Mouse (Mus musculus) kidney, adult 2 months (tissue): ENCODE results near the gene Bcl10. TPM values are rescaled to one million over a fixed set of nuclear protein-coding genes. Genes with fewer than 3 reads are reported as not detected.
"Not testable (repeated sequence)": the region's sequence is repeated elsewhere in the genome, so short reads cannot be mapped to it uniquely, and the experiment has no call there.

Experiments used
- DNase-seq: peaks from one replicate; pipeline ENCODE4 v3.0.0; 2021
- H3K27ac ChIP-seq: fragments of 200-500 bp; 2 replicates; pipeline ENCODE4 v1.5.1; 2012; ENCODE audit warnings: low read depth, low read length, control low read depth, inconsistent platforms; ENCODE audit not compliant: insufficient read depth
- H3K27me3 ChIP-seq: fragments of 200-500 bp; replicated peaks from 2 replicates; pipeline ENCODE4 v1.6.1; 2012; ENCODE audit warnings: mild to moderate bottlenecking, moderate library complexity, low read length, inconsistent platforms; ENCODE audit not compliant: control insufficient read depth, insufficient read depth
- H3K36me3 ChIP-seq: fragments of 200-500 bp; 2 replicates; pipeline ENCODE4 v1.6.1; 2012; ENCODE audit warnings: mild to moderate bottlenecking, moderate library complexity, low read length, inconsistent platforms; ENCODE audit not compliant: control insufficient read depth, insufficient read depth
- H3K4me1 ChIP-seq: fragments of 200-500 bp; 2 replicates; pipeline ENCODE4 v1.6.1; 2011; ENCODE audit warnings: low read length; ENCODE audit not compliant: control insufficient read depth, insufficient read depth
- H3K4me3 ChIP-seq: fragments of 200-500 bp; 2 replicates; pipeline ENCODE4 v1.5.1; 2011; ENCODE audit warnings: mild to moderate bottlenecking, low read depth, low read length, control low read depth; ENCODE audit not compliant: insufficient read depth
- CTCF ChIP-seq: fragments of 200-500 bp; conservative IDR thresholded peaks from 2 replicates; pipeline ENCODE4 v1.5.1; 2011; ENCODE audit warnings: low read depth, mild to moderate bottlenecking, control low read depth, low read length, moderate library complexity, mixed read lengths; ENCODE audit not compliant: insufficient read depth, insufficient read length
- POLR2A ChIP-seq: fragments of 200-500 bp; IDR thresholded peaks from one replicate; pipeline ENCODE4 v1.6.1; 2011; ENCODE audit warnings: low read depth, low read length, control low read depth
- WGBS: fragments of 180-500 bp; shearing (Covaris S2); methylation state at CpG from one replicate; pipeline ENCODE4 v1.1.7; 2018; 5-methylcytosine and 5-hydroxymethylcytosine counted together
- polyA plus RNA-seq: library from polyadenylated mRNA; depleted of rRNA; stranded (reverse); fragments of >200 nt; gene quantifications from 2 replicates; pipeline ENCODE4 v1.2.3, GENCODE M21; 2012; rRNA removed

Gene Bcl10
- 9.4 and 13.7 TPM in 2 replicates for polyA plus RNA-seq

GRCm38 (mm10) chr3:145922019-145922854, at the start of gene Bcl10:
Gene Bcl10 (plus strand): TSS chr3:145922804.
- DNase-seq: no peak
- H3K4me1 ChIP-seq: peaks cover 5% of the 10 kb centered on the region; the same call in 1 of the 2 replicates
- peak within 1 kb of the TSS; percentile 82 for H3K27ac ChIP-seq

GRCm38 (mm10) chr3:145873271-145873670, 49.3 kb upstream of the Bcl10 start:
- no peak overlapping the region for H3K27ac ChIP-seq
- no peaks in the 10 kb centered on the region for H3K27me3 ChIP-seq
- H3K4me1 ChIP-seq: no peaks in the 10 kb centered on the region
- TF ChIP-seq POLR2A: no peak
- no peak for TF ChIP-seq CTCF
- no peak for DNase-seq
- WGBS: 100% methylated on average over 1 of the region's 1 CpGs
- H3K4me3 ChIP-seq: no peak overlapping the region
- H3K36me3 ChIP-seq: no peaks in the 10 kb centered on the region

More at GRCm38 (mm10) chr3:145922019-145922854, at the start of gene Bcl10:
- TF ChIP-seq POLR2A (no peak), CTCF (no peak)
- Histone ChIP-seq H3K27me3 (no peaks in the 10 kb centered on the region), H3K36me3 (no peaks in the 10 kb centered on the region), H3K4me3 (peak within 1 kb of the TSS; percentile 43)
- WGBS: 46% methylated on average over 11 of the region's 11 CpGs

DNA sequence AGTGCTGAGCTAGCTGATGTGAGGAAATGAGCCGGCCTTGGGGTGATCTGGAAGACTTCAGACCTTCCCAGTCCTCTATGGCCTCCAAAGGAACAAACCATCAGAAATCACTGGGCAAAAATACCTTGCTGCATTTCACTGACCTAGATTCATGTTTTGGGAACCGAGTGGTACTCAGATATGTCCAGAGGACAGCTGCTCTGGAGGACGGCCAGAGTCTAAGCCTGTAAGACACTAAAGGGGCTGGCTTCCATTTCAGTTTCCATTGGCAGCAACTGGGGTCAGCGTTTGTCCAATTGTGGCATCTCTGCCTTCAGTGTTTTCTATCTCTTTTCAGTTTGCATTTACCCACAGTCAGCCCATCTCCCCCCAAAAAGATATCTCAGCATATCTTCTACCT, 48.5 kb upstream of the Bcl10 start:
- no peaks in the 10 kb centered on the region for H3K4me1 ChIP-seq
- no peaks in the 10 kb centered on the region for H3K36me3 ChIP-seq
- WGBS: 68% methylated on average over 4 of the region's 4 CpGs
- no peak overlapping the region for H3K4me3 ChIP-seq
- no peak for DNase-seq
- no peak overlapping the region for H3K27ac ChIP-seq
- TF ChIP-seq POLR2A (no peak), CTCF (no peak)
- no peaks in the 10 kb centered on the region for H3K27me3 ChIP-seq

- Histone ChIP-seq H3K4me1 (no peaks in the 10 kb centered on the region), H3K27me3 (no peaks in the 10 kb centered on the region), H3K36me3 (no peaks in the 10 kb centered on the region), H3K27ac (no peak overlapping the region), H3K4me3 (no peak overlapping the region)
- TF ChIP-seq POLR2A: no peak
- no peak for TF ChIP-seq CTCF
- WGBS: 74% methylated on average over 11 of the region's 11 CpGs
- DNase-seq: no peak
These were observed 46.5 kb upstream of the Bcl10 start for GRCm38 (mm10) chr3:145876120-145876519.

GRCm38 (mm10) chr3:145878867-145879266, 43.7 kb upstream of the Bcl10 start:
- not testable (repeated sequence) for H3K36me3 ChIP-seq, H3K27me3 ChIP-seq, DNase-seq, H3K4me3 ChIP-seq, H3K27ac ChIP-seq, H3K4me1 ChIP-seq
- 97% methylated on average over 14 of the region's 14 CpGs for WGBS

GRCm38 (mm10) chr3:145880335-145880734, 42.3 kb upstream of the Bcl10 start:
- Histone ChIP-seq H3K4me1 (peaks cover under 1% of the 10 kb centered on the region; the same call in 1 of the 2 replicates), H3K4me3 (no peak overlapping the region), H3K36me3 (no peaks in the 10 kb centered on the region), H3K27ac (no peak overlapping the region), H3K27me3 (no peaks in the 10 kb centered on the region)
- 46% methylated on average over 1 of the region's 1 CpGs for WGBS
- no peak for TF ChIP-seq POLR2A
- TF ChIP-seq CTCF: no peak
- DNase-seq: no peak

DNA sequence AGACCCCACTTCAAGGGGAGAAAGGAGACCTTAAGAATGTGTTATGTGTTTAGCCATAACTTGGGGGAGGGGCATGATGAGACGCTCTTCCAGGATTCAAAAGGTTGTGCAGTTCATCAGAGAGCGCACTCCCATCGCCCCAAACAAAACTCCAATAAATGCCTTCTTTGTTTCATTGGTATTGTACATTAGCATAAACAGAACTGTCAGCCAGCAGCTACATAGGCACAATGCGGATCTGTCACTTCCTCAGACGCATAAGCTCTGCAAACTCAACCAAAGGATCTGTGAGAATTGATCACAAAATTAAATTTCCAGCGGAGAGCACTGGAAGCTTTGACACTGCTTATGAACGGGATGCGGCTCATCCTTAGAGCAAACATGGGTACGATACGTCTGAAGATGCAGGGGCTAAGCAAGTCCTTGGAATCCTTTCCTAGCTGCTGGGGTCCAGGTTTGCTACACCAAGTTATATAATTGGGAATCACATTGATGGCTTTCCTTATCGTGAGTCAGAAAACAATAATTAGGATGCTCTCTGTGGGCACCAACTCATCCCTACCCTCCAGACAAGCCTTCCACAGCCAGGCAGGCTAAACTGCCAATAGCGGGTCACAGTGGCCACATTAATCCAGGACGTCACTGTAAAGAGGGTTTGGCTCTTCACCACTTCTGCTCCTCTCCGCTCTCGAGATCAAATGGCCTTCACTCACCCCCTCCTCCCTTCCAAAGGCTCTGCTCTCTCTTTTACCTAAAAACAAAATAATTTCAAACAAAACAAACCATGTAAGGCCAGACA, 40.3 kb upstream of the Bcl10 start:
- H3K4me3 ChIP-seq: no peak overlapping the region
- H3K27ac ChIP-seq: no peak overlapping the region
- H3K4me1 ChIP-seq: peaks cover 10% of the 10 kb centered on the region; the same call in 1 of the 2 replicates
- no peaks in the 10 kb centered on the region for H3K27me3 ChIP-seq
- no peak for DNase-seq
- WGBS: 91% methylated on average over 15 of the region's 15 CpGs
- no peaks in the 10 kb centered on the region for H3K36me3 ChIP-seq
- TF ChIP-seq POLR2A (no peak), CTCF (no peak)
